Mouse (Mus musculus) brain, embryonic 18.5 days (tissue): ENCODE data around the gene Cenpp.

Experiments used
- DNase-seq: peaks from one replicate; pipeline ENCODE4 v3.0.0-alpha.2; 2012; ENCODE audit warnings: low read depth, low spot score

Cenpp gene

GRCm38 (mm10) chr13:49530636-49531035, 121.9 kb downstream of the Cenpp start:
- no peak for DNase-seq

- no peak for DNase-seq
These were observed 126.3 kb downstream of the Cenpp start for GRCm38 (mm10) chr13:49526235-49526634.

- no peak for DNase-seq
These were observed 133.8 kb downstream of the Cenpp start for GRCm38 (mm10) chr13:49518761-49519160.

- DNase-seq = no peak
These were observed 145.4 kb downstream of the Cenpp start for GRCm38 (mm10) chr13:49507176-49507575.

- no peak for DNase-seq
These were observed 146.8 kb downstream of the Cenpp start for GRCm38 (mm10) chr13:49505776-49506175.

GRCm38 (mm10) chr13:49504510-49504909, 148.1 kb downstream of the Cenpp start, which contains the start of gene Ecm2:
TSS of gene Ecm2 (plus strand) at chr13:49504810.
- DNase-seq = no peak

GRCm38 (mm10) chr13:49492376-49493368, 159.9 kb downstream of the Cenpp start, which contains the start of gene Tes3-ps:
TSS of gene Tes3-ps (plus strand) at chr13:49493318.
- DNase-seq = no peak

GRCm38 (mm10) chr13:49485388-49485787, 167.2 kb downstream of the Cenpp start:
- no peak for DNase-seq

GRCm38 (mm10) chr13:49480551-49480950, 172.0 kb downstream of the Cenpp start:
- DNase-seq = no peak

- DNase-seq = no peak
These were observed 172.5 kb downstream of the Cenpp start for GRCm38 (mm10) chr13:49480057-49480456.

GRCm38 (mm10) chr13:49479399-49479798, 173.2 kb downstream of the Cenpp start:
- DNase-seq = no peak

- no peak for DNase-seq
These were observed 173.7 kb downstream of the Cenpp start for GRCm38 (mm10) chr13:49478851-49479374.

- DNase-seq = no peak
These were observed 174.7 kb downstream of the Cenpp start for GRCm38 (mm10) chr13:49477887-49478286.

- DNase-seq = no peak
These were observed 179.9 kb downstream of the Cenpp start for GRCm38 (mm10) chr13:49472676-49473005.

- DNase-seq = no peak
These were observed 180.5 kb downstream of the Cenpp start for GRCm38 (mm10) chr13:49471981-49472675.

GRCm38 (mm10) chr13:49470806-49471205, 181.8 kb downstream of the Cenpp start:
- no peak for DNase-seq

GRCm38 (mm10) chr13:49470319-49470718, 182.3 kb downstream of the Cenpp start:
- no peak for DNase-seq

- DNase-seq = no peak
These were observed 183.6 kb downstream of the Cenpp start for GRCm38 (mm10) chr13:49469002-49469401.

GRCm38 (mm10) chr13:49467585-49467984, 185.0 kb downstream of the Cenpp start:
- no peak for DNase-seq

- no peak for DNase-seq
These were observed 186.1 kb downstream of the Cenpp start for GRCm38 (mm10) chr13:49466393-49467075.

- no peak for DNase-seq
These were observed 186.7 kb downstream of the Cenpp start for GRCm38 (mm10) chr13:49465875-49466274.

- DNase-seq = no peak
These were observed 189.7 kb downstream of the Cenpp start for GRCm38 (mm10) chr13:49462921-49463320.
